Mouse (Mus musculus) testis, postnatal 14 days (tissue): ENCODE measurements around the gene Vwa1.

ENCODE experiments used
- DNase-seq: peaks from one replicate; pipeline ENCODE4 v3.0.0; 2021; ENCODE audit warnings: low spot score

Gene Vwa1

DNA sequence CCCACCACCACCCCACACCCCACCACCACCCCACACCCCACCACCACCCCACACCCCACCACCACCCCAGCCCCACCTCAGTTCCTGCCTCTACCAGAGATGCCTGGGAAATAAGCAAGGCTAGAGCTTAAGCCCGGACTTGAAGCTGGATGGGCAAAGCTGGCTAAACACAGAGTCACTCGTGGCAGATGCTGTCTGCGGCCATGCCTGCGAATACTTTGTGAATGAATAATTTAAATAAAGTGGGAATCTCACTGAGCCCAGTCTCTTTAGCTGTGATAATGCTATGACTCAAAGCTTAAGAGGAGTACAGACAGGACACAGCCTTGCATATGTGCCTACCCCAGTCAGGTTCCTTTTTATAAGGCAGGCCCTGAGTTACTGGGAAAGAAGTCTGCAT, 5.0 kb upstream of the Vwa1 start:
- DNase-seq, result no peak

DNA sequence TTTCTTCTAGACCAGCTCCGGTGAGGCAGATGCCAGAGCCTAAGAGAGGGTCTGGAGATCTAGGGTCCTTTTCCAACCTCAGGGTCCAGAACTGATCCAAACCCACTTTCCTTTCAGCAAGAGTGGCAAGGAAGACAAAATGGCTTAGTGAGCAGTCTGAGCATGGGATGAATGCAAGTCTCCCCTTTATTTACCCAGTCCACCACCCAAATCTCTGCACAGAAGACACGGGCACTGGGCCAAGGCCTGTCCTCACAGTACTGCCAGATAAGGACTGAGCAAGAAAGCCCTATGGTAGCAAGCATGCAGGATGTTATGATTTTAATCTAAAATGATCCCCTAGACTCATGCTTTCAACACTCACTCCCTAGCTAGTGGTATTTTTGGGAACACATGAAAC, 3.3 kb upstream of the Vwa1 start:
- DNase-seq, result no peak

DNA sequence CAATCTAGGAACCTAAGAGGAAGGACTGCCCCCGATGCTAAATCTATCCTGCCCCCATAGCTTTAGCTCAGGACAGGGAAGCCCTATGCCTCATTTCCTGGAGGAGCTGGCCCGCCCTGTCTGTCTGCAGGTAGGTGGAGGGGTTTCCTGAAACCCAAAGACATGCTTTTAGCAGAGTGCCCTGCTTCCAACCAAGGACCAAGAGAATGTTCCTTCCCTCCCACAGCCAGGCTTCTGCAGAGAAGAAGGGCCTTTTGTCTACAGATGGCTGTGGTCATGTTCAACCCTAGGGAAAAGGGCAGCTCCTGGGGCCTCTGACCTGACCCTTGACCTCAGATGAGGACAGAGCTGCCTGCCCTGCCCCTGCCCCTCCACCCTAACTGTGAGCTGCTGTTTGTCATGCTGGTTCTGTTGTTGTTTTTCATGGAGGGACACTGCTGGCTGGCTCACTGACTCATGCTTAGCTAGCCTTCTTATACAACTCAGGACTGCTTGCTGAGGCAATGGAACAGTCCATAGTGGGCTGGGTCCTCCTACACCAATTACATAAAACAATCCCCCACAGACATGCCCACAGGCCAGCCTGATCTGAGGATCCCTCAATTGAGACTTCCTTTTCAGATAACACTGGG, 2.3 kb upstream of the Vwa1 start:
- no peak for DNase-seq

DNA sequence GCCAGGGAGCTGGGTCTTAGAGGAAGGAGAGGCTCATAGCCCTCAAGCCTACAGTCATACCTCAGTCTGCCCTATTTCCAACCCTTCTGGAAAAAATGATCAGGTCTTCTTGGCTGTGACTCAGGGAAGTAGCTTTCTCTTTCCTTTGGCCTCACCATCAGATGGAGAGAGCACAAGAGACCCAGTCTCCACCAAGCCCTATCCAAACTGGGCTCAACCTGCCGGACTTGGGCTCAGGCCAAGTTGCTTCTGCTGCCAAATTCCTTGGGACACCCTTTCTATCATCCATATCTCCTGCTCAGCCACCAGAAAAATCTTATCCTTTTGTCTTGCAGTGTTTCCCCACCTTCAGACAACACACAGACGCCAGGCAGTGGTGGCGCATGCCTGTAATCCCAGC, 1.4 kb upstream of the Vwa1 start:
- DNase-seq, result peak; percentile 72

- DNase-seq, result peak; percentile 86
Measured at GRCm38 (mm10) chr4:155774971-155775740, 658 bp upstream of the Vwa1 start.

DNA sequence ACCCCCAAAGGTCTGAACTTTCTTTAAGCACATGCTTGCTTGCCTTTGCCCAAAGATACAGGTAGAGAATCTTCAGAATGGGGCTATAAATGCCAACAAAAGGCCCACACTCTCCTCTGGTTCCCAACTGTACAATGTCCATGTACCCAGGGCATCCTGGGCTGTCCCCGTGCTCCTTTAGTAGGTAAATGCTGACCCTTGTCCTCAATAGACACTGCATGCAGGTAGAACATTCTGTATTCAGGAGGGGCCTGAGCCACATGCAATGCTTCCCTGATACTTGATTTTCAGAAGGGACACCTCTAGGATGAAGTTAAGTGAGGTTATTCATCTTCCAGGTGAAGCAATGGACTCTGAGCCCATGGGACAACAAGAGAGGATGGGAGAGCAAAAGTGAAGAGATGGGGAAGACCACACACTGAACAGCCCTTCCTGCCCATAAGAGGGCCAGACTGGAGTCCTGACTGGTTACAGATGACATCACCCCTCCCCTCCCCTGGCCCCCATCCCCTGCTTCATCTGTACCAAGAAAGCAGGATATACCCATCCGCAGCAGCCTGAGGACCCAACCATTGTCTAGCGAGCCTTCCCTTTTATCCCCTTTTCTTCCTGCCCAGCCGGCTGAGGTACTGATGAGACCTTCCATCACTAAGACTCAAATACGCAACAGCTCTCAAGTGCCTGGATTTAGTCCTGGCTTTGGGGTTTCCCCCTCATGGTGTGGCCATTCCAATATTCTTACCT, 991 bp downstream of the Vwa1 start:
- no peak for DNase-seq

- DNase-seq, result no peak
Measured at GRCm38 (mm10) chr4:155772786-155773185, 1.7 kb downstream of the Vwa1 start.

- no peak for DNase-seq
Measured at GRCm38 (mm10) chr4:155771706-155772105, 2.8 kb downstream of the Vwa1 start.

DNA sequence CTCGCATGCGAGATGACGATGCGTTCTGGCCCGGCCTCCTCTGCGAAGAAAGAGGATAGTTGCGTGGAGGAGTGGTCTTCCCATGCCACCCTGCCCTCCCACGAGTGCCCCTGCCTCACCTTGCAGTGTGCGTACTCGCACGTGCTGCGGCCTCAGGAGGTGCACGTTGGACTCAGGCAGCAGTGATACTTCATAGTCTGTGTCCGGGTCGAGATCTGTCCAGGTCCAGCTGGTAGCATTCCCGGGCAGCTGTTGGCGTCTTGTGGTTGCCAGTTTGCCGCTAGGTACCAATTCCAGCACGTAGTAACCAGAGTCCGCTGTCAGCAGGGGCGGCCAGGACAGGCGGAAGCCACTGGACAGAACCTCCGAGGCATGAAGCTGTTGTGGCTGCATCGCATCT, 3.9 kb downstream of the Vwa1 start:
- no peak for DNase-seq

DNA sequence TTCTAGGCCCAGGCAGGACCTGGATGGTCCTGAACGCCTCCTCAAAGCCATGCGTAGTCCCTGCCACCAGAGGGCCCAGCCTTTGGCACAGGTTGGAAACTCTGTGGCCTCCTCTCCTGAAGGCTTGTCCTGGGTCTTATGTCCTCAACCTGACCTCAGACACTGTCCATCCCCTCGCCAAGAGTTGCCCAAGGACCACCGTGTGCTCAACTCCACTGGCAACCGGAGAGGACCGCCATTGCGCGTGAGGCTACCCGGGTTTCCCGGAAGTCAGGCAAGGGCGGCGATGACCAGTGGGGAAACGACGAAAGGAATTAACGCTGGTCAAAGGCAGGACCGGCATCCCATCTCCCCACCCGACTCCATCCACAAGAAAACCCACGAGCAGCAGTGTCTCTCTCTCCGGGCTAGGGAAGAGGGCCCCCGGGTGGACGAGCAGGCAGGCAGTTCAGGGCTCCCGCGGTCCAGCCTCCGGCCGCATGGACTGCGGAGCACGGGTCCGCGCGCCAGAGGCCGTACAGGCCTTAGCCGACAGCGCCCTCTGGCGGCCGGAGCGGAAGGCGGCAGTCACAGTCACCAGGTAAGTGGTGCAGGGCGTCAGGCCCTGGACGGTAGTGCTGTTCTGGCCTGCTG, 4.5 kb downstream of the Vwa1 start:
- DNase-seq, result peak; percentile 89

DNA sequence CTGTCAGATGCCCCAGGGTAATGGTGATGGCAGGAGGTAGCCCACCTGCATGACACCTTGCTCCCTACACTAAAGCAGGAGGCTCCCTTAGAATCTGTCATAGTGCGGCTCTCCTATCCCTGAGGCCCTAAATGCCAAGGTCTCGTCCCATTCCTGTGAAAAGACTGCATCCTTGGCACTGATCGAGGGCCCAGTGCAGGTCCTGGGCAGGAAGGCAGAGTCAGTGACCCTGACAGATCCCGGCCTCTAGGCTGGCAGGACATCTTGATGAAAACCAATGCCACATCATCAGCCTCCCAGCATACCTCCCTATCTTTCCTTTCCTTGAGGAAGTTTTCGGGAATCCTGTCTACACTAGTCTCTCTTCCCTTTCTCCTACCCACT, 5.0 kb downstream of the Vwa1 start:
- DNase-seq, result no peak

GRCm38 (mm10) chr4:155762357-155762756, 12.1 kb downstream of the Vwa1 start:
- no peak for DNase-seq

DNA sequence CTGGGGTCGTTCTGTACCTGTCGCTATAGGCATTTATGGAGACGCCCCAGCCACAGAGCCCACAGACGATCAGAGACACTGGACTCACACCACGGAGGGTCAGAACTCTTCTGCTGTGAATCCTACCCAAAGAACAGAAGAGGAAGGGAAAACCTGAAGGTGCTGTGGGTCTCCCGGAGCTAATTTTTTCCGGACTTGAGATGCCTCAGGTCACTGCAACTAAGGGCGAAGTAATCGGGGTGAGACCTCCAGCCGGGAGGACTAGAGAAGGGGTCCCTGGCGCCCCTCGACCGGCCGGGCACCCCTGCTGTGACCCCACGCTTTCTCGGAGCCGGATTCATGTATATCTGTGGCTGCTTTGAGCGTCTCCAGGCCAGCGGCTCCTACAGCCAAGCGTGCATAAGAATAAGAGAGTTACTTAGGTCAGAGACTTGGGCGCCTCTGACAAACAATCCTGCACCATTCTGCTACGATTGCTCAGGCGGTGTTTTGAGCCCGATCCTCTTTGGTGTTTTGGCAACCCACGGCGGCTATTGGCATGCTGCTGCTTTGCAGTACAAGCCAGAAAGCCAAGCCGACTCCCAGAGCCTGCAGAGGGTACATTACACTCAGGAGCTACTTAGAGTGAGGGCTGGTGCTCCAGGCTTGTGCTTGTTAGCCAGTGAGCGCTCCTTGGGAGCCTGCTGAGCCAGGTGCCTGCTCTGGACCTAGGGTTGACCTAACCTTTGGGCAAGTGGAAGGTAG, 13.0 kb downstream of the Vwa1 start:
- DNase-seq, result no peak

GRCm38 (mm10) chr4:155760613-155761355, 13.7 kb downstream of the Vwa1 start, which contains the start of gene Atad3a:
Atad3a (minus strand) TSS chr4:155761093.
- DNase-seq, result peak; percentile 95

GRCm38 (mm10) chr4:155759862-155760612, 14.5 kb downstream of the Vwa1 start:
- no peak for DNase-seq

DNA sequence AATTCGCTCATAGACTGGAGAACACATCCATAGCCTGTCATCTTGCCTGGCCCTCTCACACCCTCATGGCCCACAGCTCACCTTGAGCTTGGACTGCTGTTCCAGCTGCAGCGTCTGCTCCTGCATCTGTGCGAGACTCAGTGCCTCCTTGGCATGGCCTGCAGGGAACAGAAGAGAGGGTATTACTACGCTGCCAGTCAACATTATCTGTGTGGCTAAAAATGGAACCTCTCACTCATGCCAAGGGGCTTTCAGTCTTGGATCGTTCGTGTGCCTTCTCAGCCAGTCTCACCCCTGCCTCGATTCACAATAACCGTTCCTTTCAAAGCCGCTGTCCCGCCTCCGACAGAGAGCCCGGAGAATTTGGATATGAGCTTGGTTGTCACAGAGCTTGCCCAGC, 17.5 kb downstream of the Vwa1 start:
- DNase-seq, result no peak

GRCm38 (mm10) chr4:155746575-155747490, 27.7 kb downstream of the Vwa1 start:
- no peak for DNase-seq

GRCm38 (mm10) chr4:155746036-155746548, 28.4 kb downstream of the Vwa1 start:
- DNase-seq, result no peak

GRCm38 (mm10) chr4:155745136-155745535, 29.4 kb downstream of the Vwa1 start:
- no peak for DNase-seq
